Mouse (Mus musculus) liver, embryonic 11.5 days (tissue): Measurements from ENCODE around the gene Foxf1. TPM values are rescaled to one million over a fixed set of nuclear protein-coding genes. Genes with fewer than 3 reads are reported as not detected.

ENCODE experiments used
- ATAC-seq: fragments of 200-750 bp; cut with Nextera tagmentation; replicated peaks from 2 replicates; pipeline ENCODE4 v1.8.0; 2017; ENCODE audit warnings: moderate number of reproducible peaks, mild to moderate bottlenecking, moderate TSS enrichment, moderate library complexity; ENCODE audit not compliant: low FRiP score
- DNase-seq: peaks from one replicate; pipeline ENCODE4 v3.0.0-alpha.2; 2017; ENCODE audit warnings: low spot score
- H3K27ac ChIP-seq: fragments of 300-500 bp; sonication (generic); 2 replicates; pipeline ENCODE4 v1.5.1; 2014; ENCODE audit warnings: mild to moderate bottlenecking, low read depth, low read length, control low read depth
- H3K27me3 ChIP-seq: fragments of 300-500 bp; sonication (generic); replicated peaks from 2 replicates; pipeline ENCODE4 v1.6.1; 2014; ENCODE audit warnings: low read length, mixed read lengths; ENCODE audit not compliant: control insufficient read depth, insufficient read depth
- H3K36me3 ChIP-seq: fragments of 300-500 bp; sonication (generic); 2 replicates; pipeline ENCODE4 v1.6.1; 2014; ENCODE audit warnings: mild to moderate bottlenecking, low read length, moderate library complexity, mixed read lengths; ENCODE audit not compliant: control insufficient read depth, insufficient read depth
- H3K4me1 ChIP-seq: fragments of 300-500 bp; sonication (generic); replicated peaks from 2 replicates; pipeline ENCODE4 v1.6.1; 2014; ENCODE audit warnings: low read length, mixed read lengths; ENCODE audit not compliant: control insufficient read depth, insufficient read depth
- H3K4me2 ChIP-seq: fragments of 300-500 bp; sonication (generic); 2 replicates; pipeline ENCODE4 v1.6.1; 2014; ENCODE audit warnings: mild to moderate bottlenecking, control low read depth, moderate library complexity
- H3K4me3 ChIP-seq: fragments of 300-500 bp; sonication (generic); 2 replicates; pipeline ENCODE4 v1.5.1; 2014; ENCODE audit warnings: low read depth, low read length, control low read depth
- H3K9ac ChIP-seq: fragments of 300-500 bp; sonication (generic); 2 replicates; pipeline ENCODE4 v1.6.1; 2014; ENCODE audit warnings: low read depth, low read length, control low read depth
- H3K9me3 ChIP-seq: fragments of 300-500 bp; sonication (generic); 2 replicates; pipeline ENCODE4 v1.6.1; 2016; ENCODE audit warnings: low read length, inconsistent platforms, mixed read lengths; ENCODE audit not compliant: control insufficient read depth
- WGBS: fragments of 180-500 bp; shearing (Covaris S2); extraction: QIAGEN DNeasy Blood & Tissue Kit; methylation state at CpG from one replicate; pipeline ENCODE4 v1.1.7; 2014; 5-methylcytosine and 5-hydroxymethylcytosine counted together
- polyA plus RNA-seq: library from polyadenylated mRNA; unstranded; fragments of >200 nt; fragmentation: Nextera tagmentation; extraction: Ambion mirVana; gene quantifications from 2 replicates; pipeline ENCODE4 v1.2.1, GENCODE M21; 2014

The Foxf1 gene
- polyA plus RNA-seq, 1 experiment from 2014 or later, result 37.6 TPM

DNA sequence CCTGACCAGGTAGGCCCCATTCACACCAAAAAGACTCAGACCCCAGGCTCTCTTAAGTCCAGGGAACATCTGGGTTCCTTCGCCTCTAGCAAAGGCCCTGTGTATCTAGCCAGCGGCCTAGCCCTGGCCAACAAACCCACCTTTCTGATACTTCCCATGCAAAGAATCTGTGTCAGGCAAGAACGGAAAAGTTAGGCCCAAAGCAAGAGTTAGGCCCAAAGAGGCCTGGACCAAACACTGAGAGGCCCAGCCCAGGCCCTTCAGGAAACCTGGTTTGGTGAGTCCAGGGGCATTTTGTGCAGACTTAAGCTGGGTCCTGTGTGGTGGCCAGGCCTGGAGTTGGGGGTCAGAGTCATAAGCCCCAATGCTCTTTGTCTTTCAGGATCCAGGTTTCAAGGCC is 1.4 kb downstream of the Foxf1 start:
- H3K36me3 ChIP-seq, result no peaks in the 10 kb centered on the region
- no peak overlapping the region for H3K27ac ChIP-seq
- H3K4me2 ChIP-seq, result peak overlapping the region; percentile 65
- peak overlapping the region; percentile 57 for H3K4me3 ChIP-seq
- no peak for DNase-seq
- H3K9me3 ChIP-seq, result no peaks in the 10 kb centered on the region
- peaks cover 6% of the 10 kb centered on the region; the same call in 1 of the 2 replicates for H3K4me1 ChIP-seq
- 42% methylated on average over 3 of the region's 3 CpGs for WGBS
- no peak for ATAC-seq
- peaks cover 100% of the 10 kb centered on the region for H3K27me3 ChIP-seq
- peak overlapping the region; percentile 69 for H3K9ac ChIP-seq

GRCm38 (mm10) chr8:121086004-121086900 is 2.1 kb downstream of the Foxf1 start:
- H3K27me3 ChIP-seq, result peaks cover 100% of the 10 kb centered on the region
- WGBS, result 19% methylated on average over 19 of the region's 19 CpGs
- peak overlapping the region; percentile 69 for H3K9ac ChIP-seq
- H3K36me3 ChIP-seq, result no peaks in the 10 kb centered on the region
- H3K4me2 ChIP-seq, result peak overlapping the region; percentile 65
- ATAC-seq, result no peak
- DNase-seq, result no peak
- H3K9me3 ChIP-seq, result no peaks in the 10 kb centered on the region
- H3K27ac ChIP-seq, result peak overlapping the region; percentile 34; the same call in 1 of the 2 replicates
- peak overlapping the region; percentile 57 for H3K4me3 ChIP-seq
- peaks cover 6% of the 10 kb centered on the region; the same call in 1 of the 2 replicates for H3K4me1 ChIP-seq

GRCm38 (mm10) chr8:121088281-121088680 is 4.1 kb downstream of the Foxf1 start:
- Histone ChIP-seq H3K36me3 (no peaks in the 10 kb centered on the region), H3K9ac (no peak overlapping the region; the same call in 1 of the 2 replicates), H3K4me3 (peak overlapping the region; percentile 37), H3K4me1 (peaks cover 4% of the 10 kb centered on the region; the same call in 1 of the 2 replicates), H3K27me3 (peaks cover 93% of the 10 kb centered on the region), H3K27ac (no peak overlapping the region), H3K9me3 (no peaks in the 10 kb centered on the region), H3K4me2 (peak overlapping the region; percentile 65)
- DNase-seq (no peak), ATAC-seq (no peak)
- WGBS, result 19% methylated on average over 8 of the region's 8 CpGs

- Histone ChIP-seq H3K9ac (peak overlapping the region; percentile 46; the same call in 1 of the 2 replicates), H3K9me3 (no peaks in the 10 kb centered on the region), H3K4me1 (peaks cover 4% of the 10 kb centered on the region; the same call in 1 of the 2 replicates), H3K27me3 (peaks cover 85% of the 10 kb centered on the region), H3K36me3 (no peaks in the 10 kb centered on the region), H3K4me2 (peak overlapping the region; percentile 65), H3K27ac (no peak overlapping the region), H3K4me3 (peak overlapping the region; percentile 37)
- no peak for ATAC-seq
- WGBS, result 12% methylated on average over 40 of the region's 40 CpGs
- DNase-seq, result no peak
Observed at GRCm38 (mm10) chr8:121088871-121089630, 4.9 kb downstream of the Foxf1 start.

- Histone ChIP-seq H3K4me3 (peak overlapping the region; percentile 37), H3K4me1 (peaks cover 4% of the 10 kb centered on the region; the same call in 1 of the 2 replicates), H3K36me3 (no peaks in the 10 kb centered on the region), H3K9me3 (no peaks in the 10 kb centered on the region), H3K27ac (no peak overlapping the region), H3K4me2 (peak overlapping the region; percentile 65), H3K27me3 (peaks cover 78% of the 10 kb centered on the region), H3K9ac (peak overlapping the region; percentile 46; the same call in 1 of the 2 replicates)
- DNase-seq (no peak), ATAC-seq (no peak)
- 11% methylated on average over 32 of the region's 32 CpGs for WGBS
Observed at GRCm38 (mm10) chr8:121089631-121090380, 5.6 kb downstream of the Foxf1 start.

DNA sequence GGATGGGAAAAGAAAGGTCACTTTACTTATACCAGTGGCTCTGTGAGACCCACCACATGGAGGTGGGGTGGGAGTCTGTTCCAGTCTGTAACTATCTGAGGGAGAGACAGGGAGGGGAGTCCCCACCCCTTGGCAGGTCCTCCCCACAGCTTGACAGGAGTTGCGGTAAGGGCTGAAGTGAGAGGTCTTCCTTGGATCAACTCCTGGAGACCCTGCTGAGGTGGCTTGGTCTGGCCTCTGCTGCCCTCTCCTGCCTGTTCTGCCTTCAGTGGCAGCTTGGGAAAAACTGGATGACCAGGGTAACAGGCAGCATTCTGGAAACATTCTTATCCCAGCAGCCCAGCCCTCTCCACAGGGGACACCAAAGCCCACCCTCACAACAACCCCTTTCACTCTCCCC is 6.5 kb downstream of the Foxf1 start:
- ATAC-seq (no peak), DNase-seq (no peak)
- Histone ChIP-seq H3K9ac (no peak overlapping the region), H3K4me2 (peak overlapping the region; percentile 20; the same call in 1 of the 2 replicates), H3K27me3 (peaks cover 69% of the 10 kb centered on the region), H3K4me3 (no peak overlapping the region), H3K36me3 (no peaks in the 10 kb centered on the region), H3K9me3 (no peaks in the 10 kb centered on the region), H3K27ac (no peak overlapping the region), H3K4me1 (peaks cover 4% of the 10 kb centered on the region; the same call in 1 of the 2 replicates)
- WGBS, result 21% methylated on average over 1 of the region's 1 CpGs

DNA sequence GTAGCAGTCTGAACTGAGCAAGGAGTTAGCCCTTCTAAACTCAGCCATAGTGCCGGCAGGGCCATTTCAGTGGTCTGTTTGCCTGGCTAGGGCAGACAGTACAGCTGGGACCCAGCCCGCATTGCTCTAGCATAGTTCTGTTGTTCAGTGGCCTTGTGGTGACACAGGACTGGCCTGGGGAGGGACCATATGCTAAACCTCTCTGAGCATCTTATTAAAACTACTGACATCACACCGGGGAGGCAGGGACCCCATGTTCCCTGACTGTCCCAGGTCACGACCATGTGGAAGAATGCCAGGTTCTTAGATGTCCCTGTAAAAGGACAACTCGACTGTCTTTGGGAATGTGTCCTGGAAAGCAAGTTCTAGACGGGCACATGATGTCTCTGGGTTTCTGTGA is 8.0 kb downstream of the Foxf1 start:
- DNase-seq (no peak), ATAC-seq (no peak)
- WGBS, result 31% methylated on average over 6 of the region's 6 CpGs
- no peaks in the 10 kb centered on the region for H3K9me3 ChIP-seq
- H3K27ac ChIP-seq, result no peak overlapping the region
- peaks cover 54% of the 10 kb centered on the region for H3K27me3 ChIP-seq
- peaks cover 4% of the 10 kb centered on the region; the same call in 1 of the 2 replicates for H3K4me1 ChIP-seq
- H3K36me3 ChIP-seq, result no peaks in the 10 kb centered on the region
- H3K9ac ChIP-seq, result no peak overlapping the region
- H3K4me2 ChIP-seq, result no peak overlapping the region
- H3K4me3 ChIP-seq, result no peak overlapping the region

DNA sequence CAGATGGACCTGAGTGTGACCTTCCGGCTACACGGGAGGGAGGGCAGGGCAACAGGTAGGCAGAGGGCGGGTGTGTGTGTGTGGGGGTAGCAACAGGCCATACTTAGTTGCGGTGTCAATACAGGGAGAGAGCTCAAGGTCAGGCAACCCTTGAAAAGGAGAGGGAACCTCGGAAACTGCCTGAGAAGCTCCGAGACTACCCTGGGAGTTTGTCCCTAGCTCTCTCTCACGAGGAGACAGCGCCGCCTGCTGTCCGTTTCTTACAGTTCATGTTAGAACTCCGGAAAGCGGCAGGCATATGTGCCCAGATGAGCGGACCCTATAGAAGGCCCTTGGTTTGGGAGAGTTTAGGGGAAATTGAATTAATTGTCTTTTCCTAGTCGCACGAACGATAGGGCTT is 8.4 kb downstream of the Foxf1 start:
- Histone ChIP-seq H3K9me3 (no peaks in the 10 kb centered on the region), H3K27me3 (peaks cover 49% of the 10 kb centered on the region), H3K4me3 (no peak overlapping the region), H3K9ac (no peak overlapping the region), H3K36me3 (peaks cover 5% of the 10 kb centered on the region; the same call in 1 of the 2 replicates), H3K4me2 (peak overlapping the region; percentile 8; the same call in 1 of the 2 replicates), H3K27ac (no peak overlapping the region), H3K4me1 (peaks cover 4% of the 10 kb centered on the region; the same call in 1 of the 2 replicates)
- no peak for DNase-seq
- WGBS, result 4% methylated on average over 16 of the region's 16 CpGs
- ATAC-seq, result peak; percentile 37
